Mouse (Mus musculus) liver, embryonic 14.5 days (tissue): ENCODE data around the gene Cfap54. TPM values are rescaled to one million over a fixed set of nuclear protein-coding genes. Genes with fewer than 3 reads are reported as not detected.

Experiments
- ATAC-seq: fragments of 200-750 bp; cut with Nextera tagmentation; 2 replicates; pipeline ENCODE4 v1.8.0; 2017; ENCODE audit warnings: moderate number of reproducible peaks, mild to moderate bottlenecking, moderate library complexity; ENCODE audit not compliant: insufficient read depth
- DNase-seq, 3 experiments: peaks; one replicate each; pipeline ENCODE4 v3.0.0-alpha.2; 2012 to 2013; ENCODE audit warnings: low read depth in 3 of 3, low spot score in 3 of 3
- H3K27ac ChIP-seq: fragments of 300-500 bp; sonication (generic); 2 replicates; pipeline ENCODE4 v1.5.1; 2014; ENCODE audit warnings: moderate library complexity, mild to moderate bottlenecking, control low read depth, inconsistent platforms
- H3K27me3 ChIP-seq: fragments of 300-500 bp; sonication (generic); 2 replicates; pipeline ENCODE4 v1.6.1; 2014; ENCODE audit warnings: mild to moderate bottlenecking, low read length, moderate library complexity; ENCODE audit not compliant: control insufficient read depth, insufficient read depth
- H3K36me3 ChIP-seq: fragments of 300-500 bp; sonication (generic); replicated peaks from 2 replicates; pipeline ENCODE4 v1.6.1; 2014; ENCODE audit warnings: low read depth; ENCODE audit not compliant: control insufficient read depth, insufficient read depth
- H3K4me1 ChIP-seq, 2 experiments: fragments of 200-500 bp in 1 of 2; fragments of 300-500 bp in 1 of 2; sonication (generic) in 1 of 2; replicated peaks; 2 replicates each; pipeline ENCODE4 v1.6.1; 2012 to 2014; ENCODE audit warnings: antibody characterized with exemption in 1 of 2, inconsistent platforms in 1 of 2, low read length in 1 of 2; ENCODE audit not compliant: control insufficient read depth in 2 of 2, insufficient read depth in 2 of 2
- H3K4me2 ChIP-seq: fragments of 300-500 bp; sonication (generic); 2 replicates; pipeline ENCODE4 v1.6.1; 2014; ENCODE audit warnings: low read depth, mild to moderate bottlenecking, control low read depth, moderate library complexity
- H3K4me3 ChIP-seq, 2 experiments: fragments of 200-500 bp in 1 of 2; fragments of 300-500 bp in 1 of 2; sonication (generic) in 1 of 2; 2 replicates each; pipeline ENCODE4 v1.5.1; 2012 to 2014; ENCODE audit warnings: low read depth in 2 of 2, low read length in 2 of 2, mild to moderate bottlenecking in 2 of 2, control low read depth in 1 of 2, inconsistent platforms in 1 of 2, moderate library complexity in 1 of 2; ENCODE audit not compliant: insufficient read depth in 1 of 2
- H3K9ac ChIP-seq: fragments of 300-500 bp; sonication (generic); replicated peaks from 2 replicates; pipeline ENCODE4 v1.6.1; 2014; ENCODE audit warnings: mild to moderate bottlenecking, control low read depth, moderate library complexity
- H3K9me3 ChIP-seq: fragments of 300-500 bp; sonication (generic); 2 replicates; pipeline ENCODE4 v1.6.1; 2016; ENCODE audit warnings: low read length, mixed read lengths; ENCODE audit not compliant: control insufficient read depth
- CTCF ChIP-seq: IDR thresholded peaks from 2 replicates; pipeline ENCODE4 v1.5.1; 2016; ENCODE audit warnings: antibody characterized with exemption, low read depth, control low read depth
- EP300 ChIP-seq: IDR thresholded peaks from 2 replicates; pipeline ENCODE4 v1.6.1; 2016; ENCODE audit warnings: antibody characterized with exemption, low read depth
- WGBS: fragments of 180-500 bp; shearing (Covaris S2); extraction: QIAGEN DNeasy Blood & Tissue Kit; methylation state at CpG from one replicate; pipeline ENCODE4 v1.1.7; 2014; ENCODE audit not compliant: insufficient replicate concordance; 5-methylcytosine and 5-hydroxymethylcytosine counted together
- polyA plus RNA-seq, 2 experiments: library from polyadenylated mRNA; depleted of rRNA in 1 of 2; stranded (reverse) in 1 of 2; unstranded in 1 of 2; fragments of >200 nt; fragmentation: Nextera tagmentation in 1 of 2; extraction: Ambion mirVana in 1 of 2; gene quantifications; 2 replicates each; pipeline versions ENCODE4 v1.2.1 to v1.2.3; 2012 to 2014

The Cfap54 gene
- polyA plus RNA-seq, 2 experiments, result 0.06 to 0.11 TPM

DNA sequence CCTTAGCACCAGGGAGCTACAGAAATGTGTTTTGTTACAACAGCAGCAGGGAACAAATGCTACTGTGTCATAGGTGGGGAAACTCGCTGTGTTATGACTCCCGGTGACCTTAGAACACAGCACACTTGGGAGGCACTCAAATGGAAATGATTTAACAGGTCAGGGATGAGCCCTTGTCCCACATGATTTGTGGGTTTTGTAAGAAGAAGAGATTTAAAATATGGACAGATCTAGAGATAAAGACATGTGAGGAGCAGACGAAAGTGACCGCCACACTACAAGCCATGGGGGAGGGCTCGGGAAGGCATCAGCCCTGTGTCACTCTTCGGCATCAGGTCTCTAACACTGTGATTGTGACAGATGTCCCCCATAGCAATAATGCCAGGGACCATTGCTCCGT is 144.3 kb downstream of the Cfap54 start:
- Histone ChIP-seq H3K4me2 (no peak overlapping the region), H3K9ac (no peak overlapping the region), H3K36me3 (no peaks in the 10 kb centered on the region), H3K27ac (no peak overlapping the region), H3K27me3 (no peaks in the 10 kb centered on the region), H3K4me3 (no peak overlapping the region), H3K4me1 (no peaks in the 10 kb centered on the region), H3K9me3 (no peaks in the 10 kb centered on the region)
- WGBS, result 67% methylated on average over 7 of the region's 7 CpGs
- TF ChIP-seq EP300, result no peak
- TF ChIP-seq CTCF, result no peak
- ATAC-seq, result no peak
- no peak for DNase-seq

DNA sequence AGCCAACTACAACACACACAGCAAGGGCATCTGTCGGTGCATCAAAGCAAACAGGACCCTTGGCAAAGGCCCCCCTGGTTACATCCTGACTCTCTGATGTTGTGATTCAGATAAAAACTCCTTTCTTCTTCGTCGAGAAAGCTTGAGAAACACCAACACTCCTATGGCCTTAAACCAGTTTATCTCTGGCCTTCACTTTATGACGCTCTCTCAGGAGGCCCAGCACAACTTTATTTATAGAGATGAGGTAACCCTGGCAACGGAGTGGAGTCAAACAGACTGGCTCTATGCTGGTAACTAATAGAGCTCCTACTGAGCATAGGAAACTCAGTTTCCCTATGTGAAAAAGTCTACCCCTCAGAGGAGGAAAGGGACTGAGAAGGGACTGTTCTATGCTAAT is 146.9 kb downstream of the Cfap54 start:
- Histone ChIP-seq H3K4me2 (no peak overlapping the region), H3K4me1 (no peaks in the 10 kb centered on the region), H3K27me3 (no peaks in the 10 kb centered on the region), H3K27ac (no peak overlapping the region), H3K9ac (no peak overlapping the region), H3K9me3 (no peaks in the 10 kb centered on the region), H3K36me3 (no peaks in the 10 kb centered on the region), H3K4me3 (no peak overlapping the region)
- TF ChIP-seq CTCF, result no peak
- TF ChIP-seq EP300, result no peak
- ATAC-seq (no peak), DNase-seq (no peak)
- 19% methylated on average over 5 of the region's 5 CpGs for WGBS

DNA sequence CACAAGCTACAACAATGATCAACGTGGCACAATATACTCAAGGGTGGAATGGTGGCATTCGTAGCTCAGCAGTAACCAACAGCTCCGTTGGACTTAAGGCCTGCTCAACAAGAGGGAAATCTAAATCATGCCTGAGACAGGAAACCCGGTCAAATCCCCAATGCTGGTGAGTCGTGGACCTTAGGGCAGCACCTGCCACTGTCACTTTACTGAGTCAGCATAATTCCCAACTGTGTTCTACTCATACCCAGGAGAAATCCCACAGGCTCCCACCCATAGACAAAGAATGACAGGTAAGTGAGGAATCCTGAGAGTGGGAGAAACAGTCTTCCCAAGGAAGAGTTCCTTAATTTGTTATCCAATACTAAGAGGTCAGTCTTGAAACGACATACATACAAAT is 147.8 kb downstream of the Cfap54 start:
- no peak overlapping the region for H3K9ac ChIP-seq
- no peak overlapping the region for H3K4me2 ChIP-seq
- no peak overlapping the region for H3K4me3 ChIP-seq
- no peaks in the 10 kb centered on the region for H3K27me3 ChIP-seq
- WGBS, result 45% methylated on average over 6 of the region's 6 CpGs
- no peak overlapping the region for H3K27ac ChIP-seq
- H3K4me1 ChIP-seq, result no peaks in the 10 kb centered on the region
- H3K36me3 ChIP-seq, result no peaks in the 10 kb centered on the region
- DNase-seq, result no peak
- no peak for ATAC-seq
- H3K9me3 ChIP-seq, result no peaks in the 10 kb centered on the region
- TF ChIP-seq EP300 (no peak), CTCF (no peak)

DNA sequence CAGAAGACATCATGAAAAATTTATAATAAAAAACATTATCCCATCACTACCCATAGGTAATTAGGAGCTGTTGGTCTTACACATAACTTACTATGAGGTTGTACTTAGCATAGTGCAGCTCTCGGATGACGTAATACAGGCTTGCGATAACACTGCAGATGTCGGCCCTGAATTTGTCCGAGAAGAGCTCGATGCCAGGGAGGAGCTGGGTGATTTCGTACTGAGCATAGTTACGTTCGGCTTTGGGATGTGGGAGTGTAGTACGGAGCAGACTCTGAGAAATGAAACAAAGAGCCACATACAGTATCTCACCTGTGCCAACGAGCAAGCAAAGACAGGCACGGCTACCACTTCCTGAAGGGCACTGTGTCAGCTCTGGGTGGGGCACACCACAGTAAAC is 149.0 kb downstream of the Cfap54 start:
- WGBS, result 75% methylated on average over 12 of the region's 12 CpGs
- no peaks in the 10 kb centered on the region for H3K36me3 ChIP-seq
- H3K27ac ChIP-seq, result no peak overlapping the region
- TF ChIP-seq EP300 (no peak), CTCF (no peak)
- no peak overlapping the region for H3K9ac ChIP-seq
- H3K9me3 ChIP-seq, result no peaks in the 10 kb centered on the region
- no peak for DNase-seq
- H3K4me1 ChIP-seq, result no peaks in the 10 kb centered on the region
- no peak for ATAC-seq
- no peaks in the 10 kb centered on the region for H3K27me3 ChIP-seq
- H3K4me3 ChIP-seq, result no peak overlapping the region
- no peak overlapping the region for H3K4me2 ChIP-seq

DNA sequence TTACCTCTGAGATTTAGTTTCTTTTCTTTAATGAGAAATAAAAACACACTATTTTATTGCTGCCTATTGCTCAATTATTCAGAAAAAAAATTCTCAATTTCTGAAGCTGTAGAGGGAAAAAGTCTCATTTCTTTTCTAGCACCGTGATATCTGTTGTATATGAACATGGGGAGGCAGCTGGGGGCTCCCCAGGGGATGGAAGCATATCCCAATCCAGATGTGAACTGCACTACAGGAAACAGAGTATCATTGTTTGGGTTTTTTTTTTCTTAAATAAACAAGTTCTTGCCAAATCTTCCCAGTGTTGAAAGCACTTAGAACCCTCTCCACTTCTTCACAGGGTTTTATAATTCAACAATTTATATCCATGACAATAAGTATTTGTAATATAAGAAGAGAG is 151.4 kb downstream of the Cfap54 start:
- no peak overlapping the region for H3K27ac ChIP-seq
- no peak overlapping the region for H3K4me3 ChIP-seq
- H3K9ac ChIP-seq, result no peak overlapping the region
- no peak overlapping the region for H3K4me2 ChIP-seq
- DNase-seq (no peak), ATAC-seq (no peak)
- TF ChIP-seq EP300 (no peak), CTCF (no peak)
- no peaks in the 10 kb centered on the region for H3K36me3 ChIP-seq
- 34% methylated on average over 1 of the region's 1 CpGs for WGBS
- H3K4me1 ChIP-seq, result no peaks in the 10 kb centered on the region
- no peaks in the 10 kb centered on the region for H3K27me3 ChIP-seq
- H3K9me3 ChIP-seq, result no peaks in the 10 kb centered on the region
